Mouse (Mus musculus) midbrain, embryonic 16.5 days (tissue): ENCODE data around the gene Myo5c. TPM values are rescaled to one million over a fixed set of nuclear protein-coding genes. Genes with fewer than 3 reads are reported as not detected.

Experiments
- ATAC-seq: fragments of 200-750 bp; cut with Nextera tagmentation; 2 replicates; pipeline ENCODE4 v1.8.0; 2017; ENCODE audit warnings: moderate TSS enrichment
- H3K27ac ChIP-seq: fragments of 300-500 bp; sonication (generic); 2 replicates; pipeline ENCODE4 v1.5.1; 2014; ENCODE audit warnings: mild to moderate bottlenecking, low read length, mixed read lengths
- H3K27me3 ChIP-seq: fragments of 300-500 bp; sonication (generic); 2 replicates; pipeline ENCODE4 v1.6.1; 2014; ENCODE audit warnings: low read depth, low read length, mixed read lengths; ENCODE audit not compliant: control insufficient read depth, insufficient read depth
- H3K36me3 ChIP-seq: fragments of 300-500 bp; sonication (generic); 2 replicates; pipeline ENCODE4 v1.6.1; 2014; ENCODE audit warnings: mild to moderate bottlenecking, low read length, moderate library complexity, mixed read lengths; ENCODE audit not compliant: control insufficient read depth, insufficient read depth
- H3K4me1 ChIP-seq: fragments of 300-500 bp; sonication (generic); 2 replicates; pipeline ENCODE4 v1.6.1; 2014; ENCODE audit warnings: mild to moderate bottlenecking, low read length, mixed read lengths; ENCODE audit not compliant: control insufficient read depth, insufficient read depth
- H3K4me2 ChIP-seq: fragments of 300-500 bp; sonication (generic); 2 replicates; pipeline ENCODE4 v1.6.1; 2014; ENCODE audit warnings: mild to moderate bottlenecking, low read length, mixed read lengths
- H3K4me3 ChIP-seq: fragments of 300-500 bp; sonication (generic); 2 replicates; pipeline ENCODE4 v1.5.1; 2014; ENCODE audit warnings: low read depth, mild to moderate bottlenecking, low read length, moderate library complexity, mixed read lengths
- H3K9ac ChIP-seq: fragments of 300-500 bp; sonication (generic); 2 replicates; pipeline ENCODE4 v1.6.1; 2014; ENCODE audit warnings: low read depth, low read length, mixed read lengths
- H3K9me3 ChIP-seq: fragments of 300-500 bp; sonication (generic); replicated peaks from 2 replicates; pipeline ENCODE4 v1.6.1; 2014; ENCODE audit warnings: mild to moderate bottlenecking, low read length, mixed read lengths; ENCODE audit not compliant: control insufficient read depth, poor library complexity, severe bottlenecking
- WGBS: fragments of 180-500 bp; shearing (Covaris S2); extraction: QIAGEN DNeasy Blood & Tissue Kit; methylation state at CpG from one replicate; pipeline ENCODE4 v1.1.7; 2014; 5-methylcytosine and 5-hydroxymethylcytosine counted together
- polyA plus RNA-seq: library from polyadenylated mRNA; unstranded; fragments of >200 nt; fragmentation: Nextera tagmentation; extraction: Ambion mirVana; gene quantifications from 2 replicates; pipeline ENCODE4 v1.2.1, GENCODE M21; 2015

Gene Myo5c
- polyA plus RNA-seq, 1 experiment from 2014 or later: 0.53 TPM

GRCm38 (mm10) chr9:75353094-75353493, 121.3 kb downstream of the Myo5c start:
- Histone ChIP-seq H3K9ac (no peak overlapping the region), H3K4me3 (no peak overlapping the region), H3K27ac (no peak overlapping the region), H3K4me2 (no peak overlapping the region), H3K27me3 (no peaks in the 10 kb centered on the region), H3K4me1 (no peaks in the 10 kb centered on the region), H3K36me3 (no peaks in the 10 kb centered on the region), H3K9me3 (no peaks in the 10 kb centered on the region)
- 73% methylated on average over 8 of the region's 8 CpGs for WGBS
- no peak for ATAC-seq

Other genes starting within 250 kb of the Myo5c start
- 208 and 215 TPM in 2 replicates for gene Arpp19, start 194.4 kb upstream of the Myo5c start, polyA plus RNA-seq
- gene Myo5a, start 161.0 kb upstream of the Myo5c start, polyA plus RNA-seq: 26.1 and 31.7 TPM in 2 replicates
- gene Gnb5, start 74.3 kb downstream of the Myo5c start, polyA plus RNA-seq: 69.7 and 78.1 TPM in 2 replicates
- not detected in 2 replicates for gene Bcl2l10, start 115.7 kb downstream of the Myo5c start, polyA plus RNA-seq
- gene Mapk6, start 178.0 kb downstream of the Myo5c start, polyA plus RNA-seq: 147 and 162 TPM in 2 replicates
- gene Leo1, start 209.5 kb downstream of the Myo5c start, polyA plus RNA-seq: 43.6 and 48.2 TPM in 2 replicates